Mouse (Mus musculus): ENCODE results near the gene Nop53. TPM values are rescaled to one million over a fixed set of nuclear protein-coding genes. Genes with fewer than 3 reads are reported as not detected.
"Not testable (repeated sequence)": the region's sequence is repeated elsewhere in the genome, so short reads cannot be mapped to it uniquely, and the experiment has no call there.

Nop53 gene
- total and polyA plus RNA-seq, 3 experiments = 69.9 to 171 (median 169) TPM

DNA sequence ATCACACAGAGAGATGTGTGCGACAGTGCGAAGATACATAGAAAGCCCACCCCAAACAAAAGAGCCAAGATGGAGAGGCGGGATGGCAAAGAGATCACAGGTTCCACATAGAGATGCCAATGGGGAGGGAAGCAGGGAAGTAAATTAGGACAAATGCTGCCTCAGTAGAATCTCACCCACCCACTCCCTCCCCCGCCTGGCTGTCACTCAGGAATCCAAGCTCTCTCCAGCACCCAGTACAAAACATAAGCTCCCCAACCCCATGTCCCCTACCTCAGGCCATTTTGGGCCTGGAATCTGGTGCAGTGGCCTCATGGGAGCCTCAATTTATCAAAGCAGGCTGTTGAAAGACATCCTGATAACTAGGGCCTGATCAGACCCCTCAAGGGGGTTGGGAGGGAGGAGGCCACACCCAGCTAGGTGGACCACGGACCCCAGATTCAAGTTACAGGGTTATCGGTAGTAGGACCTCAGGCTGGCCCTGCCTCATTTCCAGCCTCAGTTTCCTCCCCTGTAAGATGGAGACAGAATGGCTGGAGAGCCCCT, 25.2 kb downstream of the Nop53 start:
- no peak for DNase-seq

DNA sequence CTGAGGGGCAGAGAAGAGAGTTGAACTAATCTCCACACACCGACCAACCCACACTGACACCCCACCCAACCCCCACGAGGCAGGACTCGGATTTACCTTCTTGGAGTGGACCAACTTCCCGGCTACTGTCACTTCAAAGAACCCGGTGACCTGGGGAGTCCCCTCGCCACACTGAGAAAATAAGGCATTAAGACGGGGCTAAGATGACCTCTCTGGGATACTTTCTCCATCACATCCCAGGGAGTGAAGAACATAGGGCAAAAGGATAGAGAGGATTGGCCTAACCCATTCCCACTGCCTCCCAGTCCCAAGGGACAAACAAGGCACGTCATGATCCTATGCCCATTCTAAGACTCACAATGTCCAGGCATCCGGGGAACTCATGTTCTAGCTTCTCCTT, 25.9 kb downstream of the Nop53 start:
- DNase-seq = no peak

DNA sequence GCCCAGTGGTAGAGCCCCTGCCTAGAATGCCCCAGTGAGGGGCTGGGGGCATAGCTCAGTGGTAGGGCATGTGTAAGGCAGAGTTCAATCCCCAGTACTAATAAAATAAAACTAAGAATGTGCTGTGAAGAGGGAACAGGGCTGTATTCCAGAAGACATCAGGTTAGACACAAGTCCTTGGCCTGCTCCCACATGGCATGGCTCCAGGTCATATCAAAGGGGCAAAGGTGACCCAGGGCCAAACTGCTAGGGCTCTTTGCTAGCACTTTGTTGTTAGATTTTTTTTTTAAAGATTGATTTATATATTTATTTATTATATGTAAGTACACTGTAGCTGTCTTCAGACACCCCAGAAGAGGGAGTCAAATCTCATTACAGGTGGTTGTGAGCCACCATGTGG, 27.5 kb downstream of the Nop53 start:
- DNase-seq = peak; percentile 36

DNA sequence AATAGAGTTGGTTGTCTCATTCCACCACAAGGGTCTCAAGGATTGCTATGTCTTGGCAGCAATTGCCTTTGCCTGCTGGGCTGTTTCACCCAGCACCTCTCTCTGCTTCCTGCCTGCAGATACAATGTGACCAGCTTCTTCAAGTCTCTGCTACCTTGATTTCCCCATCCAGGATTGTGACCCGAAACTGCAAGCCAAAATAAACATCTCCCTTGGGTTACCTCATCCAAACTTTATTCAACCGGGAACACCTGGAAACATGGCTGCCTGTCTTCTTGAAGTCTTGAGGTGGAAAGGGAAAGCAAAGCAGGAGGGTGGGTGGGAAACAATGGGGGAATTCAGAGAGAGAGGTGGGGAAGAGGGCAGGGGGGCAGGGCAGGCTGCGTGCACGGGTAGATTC, 28.9 kb downstream of the Nop53 start:
- no peak for DNase-seq

DNA sequence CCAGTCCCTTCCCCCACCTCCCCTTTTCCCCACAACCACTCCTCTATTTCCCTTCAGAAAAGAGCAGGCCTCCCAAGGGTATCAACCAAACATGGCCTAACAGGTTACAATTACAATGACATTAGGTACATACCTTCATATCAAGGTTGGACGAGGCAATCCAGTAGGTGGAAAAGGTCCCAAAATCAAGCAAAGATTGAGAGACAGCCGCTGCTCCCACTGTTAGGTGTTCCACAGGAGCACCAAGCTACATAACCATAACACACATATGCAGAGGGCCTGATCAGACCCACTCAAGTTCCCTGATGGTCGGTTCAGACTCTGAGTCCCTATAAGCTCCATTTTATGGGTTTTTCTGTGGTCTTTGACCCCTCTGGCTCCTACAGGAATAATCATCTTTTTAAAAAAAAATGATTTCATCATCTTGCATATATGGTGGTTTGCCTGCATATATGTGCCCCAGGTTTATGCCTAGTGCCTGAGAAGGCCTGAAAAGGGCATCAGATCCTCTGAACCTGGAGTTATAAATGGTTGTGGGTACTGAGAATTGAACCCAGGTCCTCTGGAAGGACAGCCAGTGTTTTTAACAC, 29.6 kb downstream of the Nop53 start:
- DNase-seq = no peak

DNA sequence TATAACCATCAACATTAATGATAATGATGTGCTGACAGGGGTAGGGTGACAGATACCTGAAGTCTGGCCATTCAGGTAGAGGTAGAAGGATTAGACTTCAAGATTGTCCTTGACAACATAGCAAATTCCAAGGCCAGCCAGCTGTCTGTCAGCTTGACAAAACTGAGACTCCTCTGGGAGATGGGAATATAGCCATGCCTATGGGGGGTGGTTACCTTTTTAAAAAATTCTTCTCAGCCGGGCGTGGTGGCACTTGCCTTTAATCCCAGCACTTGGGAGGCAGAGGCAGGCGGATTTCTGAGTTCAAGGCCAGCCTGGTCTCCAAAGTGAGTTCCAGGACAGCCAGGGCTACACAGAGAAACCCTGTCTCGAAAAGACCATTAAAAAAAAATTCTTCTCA, 30.2 kb downstream of the Nop53 start:
- DNase-seq = not testable (repeated sequence)

DNA sequence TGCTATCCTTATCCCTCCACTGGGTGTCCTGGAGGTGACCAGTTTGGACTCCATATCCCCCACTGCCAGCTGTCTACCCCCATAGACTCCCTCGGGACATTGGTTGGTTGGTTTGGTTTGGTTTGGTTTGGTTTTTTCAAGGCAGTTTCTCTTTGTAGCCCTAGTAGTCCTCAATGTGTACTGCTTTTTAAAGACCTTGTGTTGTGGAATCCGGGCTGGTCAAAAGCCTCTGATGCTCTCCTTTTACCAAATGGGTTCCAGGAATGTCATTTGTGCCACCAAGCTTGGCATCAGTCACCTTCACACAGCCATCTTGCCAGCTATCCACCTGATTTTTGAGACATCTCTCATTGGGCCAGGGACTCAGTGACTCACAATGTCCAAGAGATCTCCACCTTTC, 31.1 kb downstream of the Nop53 start:
- no peak for DNase-seq

DNA sequence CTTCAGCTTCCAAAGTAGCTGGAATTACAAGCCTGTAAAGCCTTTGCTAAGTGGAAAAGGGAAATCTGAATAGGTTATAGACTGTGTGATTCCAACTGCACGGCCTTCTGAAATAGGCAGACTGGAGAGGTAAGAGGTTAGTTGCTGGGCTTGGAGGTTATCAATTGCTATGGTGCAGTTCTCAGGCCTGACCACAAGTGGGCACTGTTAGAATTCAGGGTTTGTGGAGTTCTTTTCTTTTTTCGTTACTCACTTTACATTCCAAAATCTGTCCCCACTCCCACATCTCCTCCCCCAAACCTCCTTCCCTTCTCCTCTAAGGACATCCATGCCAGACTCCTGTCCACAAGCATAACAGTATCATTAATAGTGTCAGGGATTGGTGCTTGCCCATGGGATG, 31.6 kb downstream of the Nop53 start:
- peak; percentile 31 for DNase-seq

DNA sequence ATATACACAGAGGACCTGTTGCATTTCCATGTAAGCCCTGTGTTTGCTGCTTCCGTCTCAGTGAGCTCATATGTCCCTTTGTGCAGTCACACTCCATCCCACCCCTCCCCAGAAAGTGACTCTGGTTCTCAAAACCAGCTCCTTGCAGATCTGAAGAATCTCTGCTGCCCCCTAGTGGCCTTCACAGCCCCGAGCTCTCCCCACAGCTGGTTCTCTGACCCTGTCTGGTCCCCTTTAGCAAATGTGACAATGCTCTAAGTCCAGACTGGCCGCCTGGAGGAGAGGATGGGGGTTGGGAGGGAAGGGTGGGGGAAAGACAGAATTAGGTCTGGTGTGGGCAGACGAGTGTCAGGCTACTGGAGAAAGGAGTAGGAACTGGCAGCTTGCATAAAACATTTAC, 33.7 kb downstream of the Nop53 start:
- peak; percentile 56 for DNase-seq

DNA sequence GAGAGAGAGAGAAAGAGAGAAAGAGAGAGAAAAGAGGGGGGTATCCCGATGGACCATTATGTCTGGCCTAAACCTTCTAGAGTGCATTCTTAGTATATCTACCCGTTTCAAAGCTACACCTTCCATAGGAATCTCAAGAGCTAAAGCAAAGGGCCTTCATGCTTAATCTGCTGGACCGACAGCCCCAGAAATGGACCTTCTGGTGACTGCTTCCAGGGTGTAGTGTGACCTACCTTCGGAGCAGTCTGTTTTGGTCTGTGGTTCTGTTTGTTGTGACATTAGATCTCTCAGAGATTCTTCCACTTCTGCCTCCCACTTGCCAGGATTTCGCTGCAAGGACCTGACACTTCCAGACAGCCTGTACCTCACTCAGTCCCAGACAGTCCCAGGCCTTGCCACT, 35.4 kb downstream of the Nop53 start:
- DNase-seq = no peak

DNA sequence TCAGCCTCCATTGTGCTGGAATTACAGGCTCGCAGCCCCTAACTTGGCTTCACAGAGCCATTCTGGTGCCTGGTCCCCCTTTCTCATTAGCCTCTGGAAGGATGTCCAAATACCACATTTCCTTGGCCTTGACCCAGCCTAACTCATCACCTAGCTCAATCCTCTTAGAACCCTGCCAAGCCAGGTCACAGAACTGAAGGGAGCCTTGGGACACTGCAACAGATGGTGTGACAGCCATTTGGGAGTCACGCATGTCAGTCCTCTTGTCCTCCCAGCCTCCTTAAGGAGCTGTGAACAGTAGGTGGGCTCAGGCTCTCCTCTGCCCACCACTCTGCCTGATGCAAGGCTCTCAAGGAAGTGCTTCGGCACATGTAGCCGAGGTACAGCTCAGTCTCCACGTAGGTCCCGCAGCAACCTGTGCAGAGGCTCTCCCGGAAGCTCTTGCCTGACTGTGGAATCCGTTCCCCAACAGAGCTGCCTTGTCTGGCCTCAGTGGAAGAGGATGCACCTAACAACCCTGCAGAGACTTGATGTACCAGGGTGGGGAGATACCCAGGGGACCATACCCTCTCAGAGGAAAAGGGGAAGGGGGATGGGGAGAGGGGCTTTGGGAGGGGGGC, 37.8 kb downstream of the Nop53 start:
- DNase-seq = no peak

DNA sequence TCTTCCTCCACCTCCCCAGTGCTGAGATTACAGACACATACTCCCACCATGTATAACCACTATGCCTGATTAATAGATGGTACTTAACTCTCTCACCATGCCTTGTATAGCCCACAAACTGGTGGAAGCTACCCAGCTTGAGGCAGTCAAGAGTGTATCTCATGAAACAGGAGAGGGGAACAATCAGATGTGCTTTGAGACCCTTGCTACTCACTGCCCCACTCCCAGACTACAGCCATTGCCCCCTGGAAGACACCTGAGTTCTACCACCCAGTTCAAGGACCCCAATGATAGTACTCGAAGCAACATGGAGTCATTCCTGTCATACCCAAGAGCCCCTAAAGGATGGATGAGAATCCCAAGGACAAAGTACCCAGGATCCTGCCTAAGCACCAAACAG, 39.3 kb downstream of the Nop53 start:
- no peak for DNase-seq

DNA sequence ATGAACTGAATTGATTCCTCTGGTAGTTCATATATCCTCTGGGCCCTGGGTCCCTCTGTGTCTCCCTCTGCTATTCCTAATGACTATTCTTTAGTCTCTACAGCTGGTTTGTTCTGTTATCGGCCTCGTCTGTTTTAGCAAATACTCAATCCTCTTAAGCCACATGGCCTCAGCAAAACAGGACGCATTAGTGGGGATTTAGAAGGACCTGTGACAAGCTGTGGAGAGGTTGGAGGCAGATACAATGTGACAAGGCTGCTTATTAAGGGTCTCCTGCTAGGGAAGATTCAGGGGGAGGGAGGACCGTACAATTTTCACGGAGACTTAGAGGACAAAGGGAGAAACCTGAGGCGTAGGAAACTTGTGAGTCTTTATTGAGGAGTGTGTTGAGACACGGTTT, 40.0 kb downstream of the Nop53 start:
- no peak for DNase-seq

DNA sequence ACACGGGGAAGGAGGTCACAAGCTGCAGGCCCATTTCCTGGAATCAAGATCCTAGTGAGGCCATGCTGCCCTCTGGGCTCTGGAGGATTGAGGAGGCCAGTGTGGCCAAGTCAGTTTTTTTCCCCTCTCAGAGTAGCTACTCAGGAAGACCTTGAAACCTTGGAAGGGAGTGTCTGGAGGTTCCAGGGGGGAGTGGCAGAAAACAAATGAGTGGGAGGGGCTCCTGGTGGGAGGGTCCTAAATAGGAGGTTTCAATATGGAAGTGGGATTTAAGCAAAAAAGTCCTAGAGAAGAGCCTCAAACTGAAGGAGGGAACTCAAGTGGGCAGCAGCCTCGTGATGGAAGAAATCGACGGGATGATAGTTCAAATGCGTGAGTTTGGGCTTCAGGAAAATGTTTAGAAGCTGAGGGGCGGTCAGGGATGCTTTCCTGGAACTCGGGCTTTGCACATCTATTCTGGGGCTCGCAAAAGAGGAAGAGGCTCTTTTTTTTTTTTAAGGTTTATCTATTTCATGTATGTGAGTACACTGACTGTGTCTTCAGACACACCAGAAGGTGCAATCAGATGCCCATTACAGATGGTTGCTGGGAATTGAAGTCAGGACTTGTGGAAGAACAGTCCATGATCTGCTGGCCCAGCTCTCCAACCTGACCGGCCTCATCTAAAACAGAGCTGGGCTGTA, 44.4 kb downstream of the Nop53 start:
- DNase-seq = no peak

DNA sequence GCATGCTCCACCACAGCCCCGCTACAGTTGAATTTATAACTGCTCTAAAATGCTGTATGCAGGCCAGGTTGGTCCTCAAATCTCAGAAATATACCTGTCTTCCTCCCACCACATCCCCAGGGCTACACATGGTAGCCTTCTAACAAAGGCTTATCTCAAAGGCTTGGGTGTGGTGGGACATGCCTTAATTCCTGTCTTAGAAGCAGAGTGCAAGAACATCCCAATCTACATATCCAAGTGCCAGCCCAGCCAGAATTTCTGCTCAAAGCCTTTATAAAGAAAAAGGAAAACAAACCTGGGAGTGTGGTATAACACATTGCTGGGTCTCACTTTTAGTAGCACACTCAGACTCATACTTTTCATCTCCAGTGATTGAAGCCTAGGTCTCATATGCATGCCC, 51.6 kb downstream of the Nop53 start:
- no peak for DNase-seq

Other genes starting within 250 kb of the Nop53 start
- gene Obox5, start 195.9 kb downstream of the Nop53 start, total RNA-seq (2021) = not detected
- not detected in 2 replicates for gene Obox5, start 195.9 kb downstream of the Nop53 start, polyA plus RNA-seq (2012; rRNA removed)
- not detected for gene Obox6, start 106.4 kb downstream of the Nop53 start, total RNA-seq (2021)
- not detected in 2 replicates for gene Obox6, start 106.4 kb downstream of the Nop53 start, polyA plus RNA-seq (2012; rRNA removed)
- gene Crx, start 66.1 kb downstream of the Nop53 start, total RNA-seq (2021) = not detected
- gene Crx, start 66.1 kb downstream of the Nop53 start, polyA plus RNA-seq (2012; rRNA removed) = not detected in 2 replicates
- not detected for gene Crxos, start 63.5 kb downstream of the Nop53 start, total RNA-seq (2021)
- gene Crxos, start 63.5 kb downstream of the Nop53 start, polyA plus RNA-seq (2012; rRNA removed) = 0.04 TPM in 2 replicates
- gene Selenow, start 23.7 kb downstream of the Nop53 start, total RNA-seq (2021) = 100 to 1,000 TPM; 158 to 238 TPM
- 223 and 233 TPM in 2 replicates for gene Selenow, start 23.7 kb downstream of the Nop53 start, polyA plus RNA-seq (2012; rRNA removed)
- gene Ehd2, start 21.5 kb upstream of the Nop53 start, total RNA-seq (2021) = 10 to 100 TPM; 40.2 to 87.6 TPM
- 70.9 and 89.0 TPM in 2 replicates for gene Ehd2, start 21.5 kb upstream of the Nop53 start, polyA plus RNA-seq (2012; rRNA removed)
- 10 to 100 TPM in 1 of 2 experiments, 1 to 10 TPM in 1; 9.4 to 10.4 TPM for gene Bicra, start 101.8 kb upstream of the Nop53 start, total RNA-seq (2021)
- gene Bicra, start 101.8 kb upstream of the Nop53 start, polyA plus RNA-seq (2012; rRNA removed) = 19.8 and 26.2 TPM in 2 replicates
- gene Zfp541, start 115.7 kb upstream of the Nop53 start, total RNA-seq (2021) = under 1 TPM; 0.06 to 0.07 TPM
- 0.04 and 0.09 TPM in 2 replicates for gene Zfp541, start 115.7 kb upstream of the Nop53 start, polyA plus RNA-seq (2012; rRNA removed)
- 100 to 1,000 TPM; 149 to 167 TPM for gene Napa, start 152.4 kb upstream of the Nop53 start, total RNA-seq (2021)
- 316 and 381 TPM in 2 replicates for gene Napa, start 152.4 kb upstream of the Nop53 start, polyA plus RNA-seq (2012; rRNA removed)
- gene Kptn, start 173.8 kb upstream of the Nop53 start, total RNA-seq (2021) = 10 to 100 TPM; 16.8 to 20.0 TPM
- 27.0 and 31.0 TPM in 2 replicates for gene Kptn, start 173.8 kb upstream of the Nop53 start, polyA plus RNA-seq (2012; rRNA removed)
- gene Slc8a2, start 183.8 kb upstream of the Nop53 start, total RNA-seq (2021) = 1 to 10 TPM; 2.0 to 2.6 TPM
- gene Slc8a2, start 183.8 kb upstream of the Nop53 start, polyA plus RNA-seq (2012; rRNA removed) = 2.7 and 3.1 TPM in 2 replicates
- 10 to 100 TPM; 11.5 to 13.8 TPM for gene Meis3, start 229.0 kb upstream of the Nop53 start, total RNA-seq (2021)
- 59.3 and 60.9 TPM in 2 replicates for gene Meis3, start 229.0 kb upstream of the Nop53 start, polyA plus RNA-seq (2012; rRNA removed)

Data from adrenal gland, adult 2 months (tissue).